18 mouse cellular contexts compared by ENCODE assay signal in genomic region chr7:89326202-89326601, GRCm38 (mm10).
A peak's percentile ranks its signal among the peaks of the same experiment; 100 is the strongest.
DNase-seq lines count a peak whose midpoint lies in the region; ATAC-seq and TF ChIP-seq lines count a peak whose summit lies in the region.
"Had no signal": no experiment of that assay in that cellular context is flagged by ENCODE, and none has a peak within 500 bp of the region (broad histone marks: within the 10 kb centered on the region; RNA-seq: fewer than 3 reads in every experiment).

No protein-coding gene starts in this region.

- peak; percentile 53 for DNase-seq in heart, adult 11 months
- no peak for DNase-seq in heart, postnatal 4 days
- DNase-seq in G1E (ENCODE audit: low spot score): no peak
- DNase-seq in liver, embryonic 11.5 days (ENCODE audit: low spot score): no peak
- no peak for DNase-seq in liver, postnatal 0 days
- no peak for DNase-seq in adrenal gland, postnatal 4 days (ENCODE audit: low spot score in 2 of 2)
- no peak for DNase-seq in adrenal gland, postnatal 10 days
- DNase-seq in lung, postnatal 4 days: no peak
- DNase-seq: cerebellum, adult 18-20 months; cerebellum, postnatal 14 days; gastrocnemius, postnatal 36 days; kidney, adult 18-20 months; thymus, postnatal 25 days had no signal

- H3K4me2 ChIP-seq in liver, embryonic 11.5 days: peak overlapping the region; percentile 39
- peak overlapping the region; percentile 44 for H3K4me2 ChIP-seq in liver, postnatal 0 days (ENCODE audit: low read depth, low read length)
- H3K4me2 ChIP-seq: embryonic facial prominence, embryonic 12.5 days; limb, embryonic 13.5 days; lung, embryonic 15.5 days; midbrain, embryonic 12.5 days had no signal

- no peaks in the 10 kb centered on the region for H3K27me3 ChIP-seq in G1E (ENCODE audit: insufficient read depth, low read length)
- no peaks in the 10 kb centered on the region for H3K27me3 ChIP-seq in liver, embryonic 11.5 days (replicated peaks; ENCODE audit: control insufficient read depth, insufficient read depth, low read length)
- no peaks in the 10 kb centered on the region for H3K27me3 ChIP-seq in liver, postnatal 0 days (ENCODE audit: insufficient read depth, low read length)
- H3K27me3 ChIP-seq: embryonic facial prominence, embryonic 12.5 days; limb, embryonic 13.5 days; lung, embryonic 15.5 days; midbrain, embryonic 12.5 days had no signal

- no peaks in the 10 kb centered on the region for H3K9me3 ChIP-seq in G1E (replicated peaks)
- no peaks in the 10 kb centered on the region for H3K9me3 ChIP-seq in liver, embryonic 11.5 days (ENCODE audit: control insufficient read depth, low read length)
- no peaks in the 10 kb centered on the region for H3K9me3 ChIP-seq in liver, postnatal 0 days (ENCODE audit: low read length)
- H3K9me3 ChIP-seq: limb, embryonic 13.5 days; lung, embryonic 15.5 days; midbrain, embryonic 12.5 days had no signal

- peaks cover 16% of the 10 kb centered on the region for H3K4me1 ChIP-seq in G1E (ENCODE audit: insufficient read depth, low read depth, low read length)
- peaks cover 6% of the 10 kb centered on the region for H3K4me1 ChIP-seq in liver, embryonic 11.5 days (replicated peaks; ENCODE audit: control insufficient read depth, insufficient read depth, low read length)
- peaks cover 11% of the 10 kb centered on the region; the same call in 1 of the 2 replicates for H3K4me1 ChIP-seq in liver, postnatal 0 days (ENCODE audit: insufficient read depth)
- H3K4me1 ChIP-seq: embryonic facial prominence, embryonic 12.5 days; lung, embryonic 15.5 days; midbrain, embryonic 12.5 days had no signal

- H3K4me3 ChIP-seq in G1E (ENCODE audit: low read depth, low read length): no peak overlapping the region; the same call in 1 of the 2 replicates
- no peak overlapping the region for H3K4me3 ChIP-seq in liver, embryonic 11.5 days (ENCODE audit: low read depth, low read length)
- H3K4me3 ChIP-seq in liver, postnatal 0 days (ENCODE audit: low read depth, low read length): no peak overlapping the region
- H3K4me3 ChIP-seq: embryonic facial prominence, embryonic 12.5 days; limb, embryonic 13.5 days; lung, embryonic 15.5 days; midbrain, embryonic 12.5 days had no signal

- no peak overlapping the region for H3K9ac ChIP-seq in liver, embryonic 11.5 days (ENCODE audit: low read depth, low read length)
- H3K9ac ChIP-seq in liver, postnatal 0 days (replicated peaks): peak overlapping the region; percentile 6
- H3K9ac ChIP-seq: embryonic facial prominence, embryonic 12.5 days; limb, embryonic 13.5 days; lung, embryonic 15.5 days; midbrain, embryonic 12.5 days had no signal

- peak; percentile 81 for ATAC-seq in G1E (ENCODE audit: extremely low read depth, insufficient number of reproducible peaks, low FRiP score, poor library complexity, severe bottlenecking)
- 0 out of 2 replicates have a peak, but pooled peaks have one; percentile 48 for ATAC-seq in liver, embryonic 11.5 days (replicated peaks; ENCODE audit: low FRiP score)
- peak; percentile 41; the same call in 1 of the 2 replicates for ATAC-seq in liver, postnatal 0 days
- ATAC-seq: hindbrain, postnatal 0 days had no signal

- no peak overlapping the region for H3K27ac ChIP-seq in liver, embryonic 11.5 days (ENCODE audit: low read depth, low read length)
- H3K27ac ChIP-seq in liver, postnatal 0 days (ENCODE audit: low read depth): peak overlapping the region; percentile 86
- H3K27ac ChIP-seq: embryonic facial prominence, embryonic 12.5 days; hindbrain, postnatal 0 days; limb, embryonic 13.5 days; lung, embryonic 15.5 days; midbrain, embryonic 12.5 days had no signal

- no peak for TF ChIP-seq EP300 in liver, postnatal 0 days (IDR thresholded peaks at IDR 0.05; ENCODE audit: low read depth)

- WGBS in liver, embryonic 11.5 days: 26% methylated on average over 5 of the region's 5 CpGs
- 29% methylated on average over 5 of the region's 5 CpGs for WGBS in liver, postnatal 0 days (ENCODE audit: insufficient replicate concordance)

- no peak for TF ChIP-seq CTCF in G1E (IDR thresholded peaks at IDR 0.05; ENCODE audit: low read depth, low read length)
- no peak for TF ChIP-seq CTCF in liver, postnatal 0 days (IDR thresholded peaks at IDR 0.05; ENCODE audit: low read depth)

- peaks cover 15% of the 10 kb centered on the region for H3K36me3 ChIP-seq in G1E (replicated peaks)
- H3K36me3 ChIP-seq in liver, embryonic 11.5 days (ENCODE audit: control insufficient read depth, insufficient read depth, low read length): no peaks in the 10 kb centered on the region
- no peaks in the 10 kb centered on the region for H3K36me3 ChIP-seq in liver, postnatal 0 days (replicated peaks; ENCODE audit: insufficient read depth, low read length)
- H3K36me3 ChIP-seq: lung, embryonic 15.5 days; midbrain, embryonic 12.5 days had no signal
